Mouse (Mus musculus) cerebellum, postnatal 36 days (tissue): Measurements from ENCODE around the gene Ccl2.

Experiments used
- DNase-seq, 2 experiments: peaks; one replicate each; pipeline ENCODE4 v3.0.0; 2021 to 2022; ENCODE audit warnings: mixed read lengths in 2 of 2

Gene Ccl2

GRCm38 (mm10) chr11:82038535-82038934 is 3.2 kb downstream of the Ccl2 start, which contains the start of gene Gm17268:
TSS of gene Gm17268 (minus strand) at chr11:82038562.
- DNase-seq: no peak

GRCm38 (mm10) chr11:82039132-82039660 is 3.8 kb downstream of the Ccl2 start:
- no peak for DNase-seq

GRCm38 (mm10) chr11:82041671-82042080 is 6.3 kb downstream of the Ccl2 start:
- no peak for DNase-seq

- DNase-seq: peak; percentile 3 to 9
Measured at GRCm38 (mm10) chr11:82045471-82045870, 10.1 kb downstream of the Ccl2 start, which contains the start of gene Ccl7. TSS of gene Ccl7 (plus strand) at chr11:82045712.

GRCm38 (mm10) chr11:82047746-82048415 is 12.5 kb downstream of the Ccl2 start:
- DNase-seq: no peak

- DNase-seq: no peak
Measured at GRCm38 (mm10) chr11:82053849-82054248, 18.5 kb downstream of the Ccl2 start.

- DNase-seq: no peak
Measured at GRCm38 (mm10) chr11:82057646-82058045, 22.3 kb downstream of the Ccl2 start, which contains the start of gene Ccl11. TSS of gene Ccl11 (plus strand) at chr11:82057823.

- no peak for DNase-seq
Measured at GRCm38 (mm10) chr11:82062226-82062625, 26.9 kb downstream of the Ccl2 start.

GRCm38 (mm10) chr11:82063454-82063853 is 28.1 kb downstream of the Ccl2 start:
- DNase-seq: no peak

- DNase-seq: no peak
Measured at GRCm38 (mm10) chr11:82066953-82067571, 31.7 kb downstream of the Ccl2 start.

- DNase-seq: no peak
Measured at GRCm38 (mm10) chr11:82071076-82071475, 35.7 kb downstream of the Ccl2 start.

- no peak for DNase-seq
Measured at GRCm38 (mm10) chr11:82072374-82072773, 37.0 kb downstream of the Ccl2 start.

GRCm38 (mm10) chr11:82072984-82073383 is 37.6 kb downstream of the Ccl2 start:
- no peak for DNase-seq

GRCm38 (mm10) chr11:82073686-82074085 is 38.3 kb downstream of the Ccl2 start:
- DNase-seq: no peak

GRCm38 (mm10) chr11:82077031-82077430 is 41.7 kb downstream of the Ccl2 start:
- no peak for DNase-seq

GRCm38 (mm10) chr11:82078136-82078730 is 42.9 kb downstream of the Ccl2 start:
- DNase-seq: no peak

GRCm38 (mm10) chr11:82080865-82081264 is 45.5 kb downstream of the Ccl2 start:
- no peak for DNase-seq

- DNase-seq: no peak
Measured at GRCm38 (mm10) chr11:82084360-82084759, 49.0 kb downstream of the Ccl2 start.
